Mouse (Mus musculus) midbrain, embryonic 14.5 days (tissue): ENCODE results near the gene Cd59b. TPM values are rescaled to one million over a fixed set of nuclear protein-coding genes. Genes with fewer than 3 reads are reported as not detected.

Source experiments
- ATAC-seq: fragments of 200-750 bp; cut with Nextera tagmentation; 2 replicates; pipeline ENCODE4 v1.8.0; 2017; ENCODE audit warnings: moderate number of reproducible peaks, moderate library complexity; ENCODE audit not compliant: low FRiP score, low TSS enrichment
- DNase-seq: peaks from one replicate; pipeline ENCODE4 v3.0.0-alpha.2; 2015
- H3K27ac ChIP-seq: fragments of 300-500 bp; sonication (generic); replicated peaks from 2 replicates; pipeline ENCODE4 v1.5.1; 2014; ENCODE audit warnings: mild to moderate bottlenecking, low read depth, low read length, moderate library complexity
- H3K27me3 ChIP-seq: fragments of 300-500 bp; sonication (generic); 2 replicates; pipeline ENCODE4 v1.6.1; 2014; ENCODE audit warnings: low read length, control low read depth, mixed read lengths; ENCODE audit not compliant: control insufficient read depth, insufficient read depth
- H3K36me3 ChIP-seq: fragments of 300-500 bp; sonication (generic); 2 replicates; pipeline ENCODE4 v1.6.1; 2014; ENCODE audit warnings: low read length, control low read depth; ENCODE audit not compliant: control insufficient read depth, insufficient read depth
- H3K4me1 ChIP-seq: fragments of 300-500 bp; sonication (generic); 2 replicates; pipeline ENCODE4 v1.6.1; 2014; ENCODE audit warnings: mild to moderate bottlenecking, antibody characterized with exemption, low read length, control low read depth; ENCODE audit not compliant: control insufficient read depth, insufficient read depth
- H3K4me2 ChIP-seq: fragments of 300-500 bp; sonication (generic); 2 replicates; pipeline ENCODE4 v1.6.1; 2014; ENCODE audit warnings: mild to moderate bottlenecking, low read length, moderate library complexity
- H3K4me3 ChIP-seq: fragments of 300-500 bp; sonication (generic); replicated peaks from 2 replicates; pipeline ENCODE4 v1.5.1; 2014; ENCODE audit warnings: low read depth, low read length
- H3K9ac ChIP-seq: fragments of 300-500 bp; sonication (generic); replicated peaks from 2 replicates; pipeline ENCODE4 v1.6.1; 2014; ENCODE audit warnings: mild to moderate bottlenecking, low read length, moderate library complexity
- H3K9me3 ChIP-seq: fragments of 300-500 bp; sonication (generic); 2 replicates; pipeline ENCODE4 v1.6.1; 2016; ENCODE audit warnings: low read length, control low read depth, mixed read lengths; ENCODE audit not compliant: control insufficient read depth
- WGBS: fragments of 180-500 bp; shearing (Covaris S2); extraction: QIAGEN DNeasy Blood & Tissue Kit; methylation state at CpG from one replicate; pipeline ENCODE4 v1.1.7; 2014; 5-methylcytosine and 5-hydroxymethylcytosine counted together
- polyA plus RNA-seq: library from polyadenylated mRNA; unstranded; fragments of >200 nt; fragmentation: Nextera tagmentation; extraction: Ambion mirVana; gene quantifications from 2 replicates; pipeline ENCODE4 v1.2.1, GENCODE M21; 2014

The Cd59b gene
- polyA plus RNA-seq, 1 experiment from 2014 or later = 0.75 TPM

- no peaks in the 10 kb centered on the region for H3K27me3 ChIP-seq
- H3K9me3 ChIP-seq = no peaks in the 10 kb centered on the region
- peaks cover 55% of the 10 kb centered on the region for H3K36me3 ChIP-seq
- no peak overlapping the region for H3K4me2 ChIP-seq
- ATAC-seq = no peak
- no peak overlapping the region for H3K9ac ChIP-seq
- H3K4me1 ChIP-seq = no peaks in the 10 kb centered on the region
- WGBS = 33% methylated on average over 3 of the region's 3 CpGs
- H3K27ac ChIP-seq = no peak overlapping the region
- no peak overlapping the region for H3K4me3 ChIP-seq
- DNase-seq = peak; percentile 81
Measured at GRCm38 (mm10) chr2:104034832-104035472, 34.7 kb upstream of the Cd59b start.

GRCm38 (mm10) chr2:104035595-104035994 lies 34.1 kb upstream of the Cd59b start:
- Histone ChIP-seq H3K9ac (no peak overlapping the region), H3K4me1 (no peaks in the 10 kb centered on the region), H3K27ac (no peak overlapping the region), H3K4me2 (no peak overlapping the region), H3K4me3 (no peak overlapping the region), H3K36me3 (peaks cover 62% of the 10 kb centered on the region), H3K9me3 (no peaks in the 10 kb centered on the region), H3K27me3 (no peaks in the 10 kb centered on the region)
- WGBS = 90% methylated on average over 6 of the region's 6 CpGs
- DNase-seq (no peak), ATAC-seq (no peak)

DNA sequence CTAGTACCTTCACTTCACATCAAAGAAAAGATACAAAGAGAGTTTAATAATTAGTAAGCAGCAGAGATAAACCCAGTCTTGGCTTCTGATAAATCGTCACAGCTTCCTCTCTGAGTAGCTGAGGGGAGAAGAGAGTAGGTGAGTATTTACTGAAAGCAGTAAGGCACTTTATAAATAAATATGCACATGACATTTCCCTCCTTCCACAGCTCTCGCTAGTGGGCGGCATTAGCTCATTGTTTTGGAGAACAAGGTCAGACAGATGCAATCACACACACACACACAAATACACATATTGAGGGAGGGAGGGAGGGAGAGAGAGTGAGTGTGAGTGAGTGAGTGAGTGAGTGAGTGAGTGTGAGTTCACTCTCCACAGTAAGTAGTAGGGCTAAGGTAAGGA lies 33.3 kb upstream of the Cd59b start:
- WGBS = 80% methylated on average over 3 of the region's 3 CpGs
- no peaks in the 10 kb centered on the region for H3K27me3 ChIP-seq

GRCm38 (mm10) chr2:104038236-104038635 lies 31.4 kb upstream of the Cd59b start:
- Histone ChIP-seq H3K27ac (no peak overlapping the region), H3K4me3 (no peak overlapping the region), H3K36me3 (peaks cover 67% of the 10 kb centered on the region), H3K9ac (no peak overlapping the region), H3K4me2 (no peak overlapping the region), H3K9me3 (no peaks in the 10 kb centered on the region), H3K27me3 (no peaks in the 10 kb centered on the region), H3K4me1 (no peaks in the 10 kb centered on the region)
- DNase-seq (no peak), ATAC-seq (no peak)
- WGBS = 48% methylated on average over 2 of the region's 2 CpGs

More for the DNA sequence above, 33.3 kb upstream of the Cd59b start:
- Histone ChIP-seq H3K4me1 (no peaks in the 10 kb centered on the region), H3K9me3 (no peaks in the 10 kb centered on the region), H3K27ac (no peak overlapping the region), H3K4me2 (no peak overlapping the region), H3K9ac (no peak overlapping the region), H3K4me3 (no peak overlapping the region), H3K36me3 (peaks cover 64% of the 10 kb centered on the region)
- no peak for DNase-seq
- ATAC-seq = no peak

DNA sequence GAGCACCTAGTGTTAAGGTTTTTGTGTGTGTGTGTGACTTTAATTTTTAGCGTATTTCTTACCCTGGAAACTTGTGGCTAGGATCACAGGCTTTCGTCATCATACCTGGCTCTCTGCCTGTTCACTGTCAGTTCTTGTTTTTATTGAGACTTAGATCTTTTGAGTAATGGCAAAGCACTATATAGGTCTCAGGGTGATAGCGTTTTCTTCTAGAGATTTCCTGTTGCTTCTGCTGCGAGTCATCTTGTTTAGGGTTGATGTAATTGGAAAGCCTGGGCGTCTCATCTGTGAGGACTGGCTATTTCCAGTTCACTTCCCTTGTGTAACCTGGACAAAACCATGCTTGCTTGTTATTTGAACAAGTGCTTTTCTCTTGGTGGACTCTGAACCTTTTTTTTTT lies 28.0 kb upstream of the Cd59b start:
- no peaks in the 10 kb centered on the region for H3K4me1 ChIP-seq
- H3K4me2 ChIP-seq = no peak overlapping the region
- WGBS = 89% methylated on average over 5 of the region's 5 CpGs
- H3K9ac ChIP-seq = no peak overlapping the region
- H3K27ac ChIP-seq = no peak overlapping the region
- DNase-seq = no peak
- H3K4me3 ChIP-seq = no peak overlapping the region
- no peaks in the 10 kb centered on the region for H3K9me3 ChIP-seq
- H3K36me3 ChIP-seq = peaks cover 55% of the 10 kb centered on the region
- ATAC-seq = no peak
- H3K27me3 ChIP-seq = no peaks in the 10 kb centered on the region

- no peaks in the 10 kb centered on the region for H3K9me3 ChIP-seq
- ATAC-seq (no peak), DNase-seq (no peak)
- no peaks in the 10 kb centered on the region for H3K27me3 ChIP-seq
- peaks cover 50% of the 10 kb centered on the region for H3K36me3 ChIP-seq
- no peak overlapping the region for H3K4me2 ChIP-seq
- H3K27ac ChIP-seq = no peak overlapping the region
- H3K9ac ChIP-seq = no peak overlapping the region
- 97% methylated on average over 15 of the region's 15 CpGs for WGBS
- no peaks in the 10 kb centered on the region for H3K4me1 ChIP-seq
- H3K4me3 ChIP-seq = no peak overlapping the region
Measured at GRCm38 (mm10) chr2:104042766-104043165, 26.9 kb upstream of the Cd59b start.

DNA sequence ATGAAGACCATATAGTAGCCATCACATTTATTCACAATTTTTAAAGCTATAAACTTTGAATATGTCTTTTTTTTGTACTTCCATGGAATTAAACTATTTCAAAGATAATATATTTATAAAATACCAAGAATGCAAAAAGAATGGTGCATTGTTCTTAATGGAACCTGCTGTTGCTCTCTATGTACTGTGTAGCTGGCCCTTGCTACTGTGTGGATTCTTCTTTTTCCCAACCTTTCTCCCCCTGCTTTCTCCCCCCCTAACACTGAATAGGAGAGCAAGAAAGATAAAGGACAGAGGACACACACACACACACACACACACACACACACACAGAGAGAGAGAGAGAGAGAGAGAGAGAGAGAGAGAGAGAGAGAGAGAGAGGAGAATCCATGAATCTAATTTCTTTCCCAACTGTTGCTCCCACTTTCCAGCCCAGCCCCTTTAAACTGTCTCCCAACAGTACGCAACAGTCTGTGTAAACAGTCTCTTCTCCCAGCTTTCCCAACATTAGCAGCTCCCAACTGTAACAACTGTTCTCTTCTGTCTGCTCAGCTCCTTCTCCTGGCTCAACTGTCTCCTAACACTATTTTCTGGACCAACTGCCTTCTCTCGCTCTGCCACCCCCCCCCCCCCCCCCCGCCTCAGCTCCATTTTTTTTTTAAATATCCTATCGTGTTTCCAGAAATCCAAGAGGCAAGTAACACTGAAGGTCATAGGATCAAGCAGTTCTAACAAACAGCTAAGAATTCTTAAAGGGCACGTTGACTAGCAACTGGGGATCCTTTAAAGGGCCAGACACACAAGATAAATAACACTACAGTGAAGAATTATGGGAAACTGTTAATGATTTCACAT lies 25.8 kb upstream of the Cd59b start:
- Histone ChIP-seq H3K4me3 (no peak overlapping the region), H3K9ac (no peak overlapping the region), H3K4me2 (no peak overlapping the region), H3K36me3 (peaks cover 55% of the 10 kb centered on the region), H3K27ac (no peak overlapping the region), H3K9me3 (no peaks in the 10 kb centered on the region), H3K27me3 (no peaks in the 10 kb centered on the region), H3K4me1 (no peaks in the 10 kb centered on the region)
- WGBS = 68% methylated on average over 5 of the region's 5 CpGs
- no peak for ATAC-seq
- no peak for DNase-seq

DNA sequence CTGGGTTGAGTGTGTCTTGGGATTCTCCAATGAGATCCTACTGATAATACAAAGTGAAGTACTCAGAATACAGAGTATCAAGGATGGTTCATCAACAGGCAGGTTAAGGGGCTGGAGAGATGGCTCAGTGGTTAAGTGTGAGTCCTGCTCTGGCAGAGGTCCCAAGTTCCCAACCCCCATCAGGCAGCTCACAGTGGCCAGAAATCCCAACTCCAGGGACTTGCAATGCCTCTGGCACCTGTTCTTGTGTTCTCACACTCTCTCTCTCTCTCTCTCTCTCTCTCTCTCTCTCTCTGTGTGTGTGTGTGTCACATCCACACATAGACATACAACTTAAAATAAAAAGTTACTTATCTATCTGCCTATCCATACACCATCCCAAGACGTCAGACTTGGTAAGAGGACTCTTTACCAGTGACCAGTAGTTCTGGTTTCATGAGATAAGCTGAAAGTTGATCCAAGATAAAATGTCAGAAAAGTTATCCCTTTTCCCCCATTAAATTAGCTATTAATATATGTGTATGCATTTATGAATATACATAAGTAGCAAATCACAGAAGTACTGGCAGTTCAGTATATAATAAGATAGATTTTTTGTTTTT lies 25.1 kb upstream of the Cd59b start:
- no peak for DNase-seq
- ATAC-seq = no peak
- H3K4me2 ChIP-seq = no peak overlapping the region
- H3K27me3 ChIP-seq = no peaks in the 10 kb centered on the region
- no peaks in the 10 kb centered on the region for H3K9me3 ChIP-seq
- no peaks in the 10 kb centered on the region for H3K4me1 ChIP-seq
- H3K4me3 ChIP-seq = no peak overlapping the region
- H3K36me3 ChIP-seq = peaks cover 53% of the 10 kb centered on the region
- 91% methylated on average over 1 of the region's 1 CpGs for WGBS
- H3K27ac ChIP-seq = no peak overlapping the region
- no peak overlapping the region for H3K9ac ChIP-seq
